Mouse (Mus musculus) heart, embryonic 11.5 days (tissue): ENCODE measurements at regions not wholly inside any gene's neighbourhood (a gene's known extent, or its start where the extent isn't known, plus 50 kb on each side); places are given as distances from the start of the nearest gene placed in this dataset.

Experiments
- ATAC-seq: fragments of 200-750 bp; cut with Nextera tagmentation; replicated peaks from 2 replicates; pipeline ENCODE4 v1.8.0; 2017; ENCODE audit warnings: moderate library complexity; ENCODE audit not compliant: insufficient number of reproducible peaks, low FRiP score, low TSS enrichment
- H3K27ac ChIP-seq: fragments of 300-500 bp; sonication (generic); 2 replicates; pipeline ENCODE4 v1.5.1; 2014; ENCODE audit warnings: mild to moderate bottlenecking, low read depth, low read length
- H3K27me3 ChIP-seq: fragments of 300-500 bp; sonication (generic); 2 replicates; pipeline ENCODE4 v1.6.1; 2014; ENCODE audit warnings: mild to moderate bottlenecking, low read length, mixed read lengths; ENCODE audit not compliant: control insufficient read depth, insufficient read depth
- H3K36me3 ChIP-seq: fragments of 300-500 bp; sonication (generic); 2 replicates; pipeline ENCODE4 v1.6.1; 2014; ENCODE audit warnings: mild to moderate bottlenecking, low read length, moderate library complexity, mixed read lengths; ENCODE audit not compliant: control insufficient read depth, insufficient read depth
- H3K4me1 ChIP-seq: fragments of 300-500 bp; sonication (generic); 2 replicates; pipeline ENCODE4 v1.6.1; 2014; ENCODE audit warnings: low read length; ENCODE audit not compliant: control insufficient read depth, insufficient read depth
- H3K4me2 ChIP-seq: fragments of 300-500 bp; sonication (generic); 2 replicates; pipeline ENCODE4 v1.6.1; 2014; ENCODE audit warnings: mild to moderate bottlenecking, moderate library complexity
- H3K4me3 ChIP-seq: fragments of 300-500 bp; sonication (generic); 2 replicates; pipeline ENCODE4 v1.5.1; 2014; ENCODE audit warnings: low read depth, low read length
- H3K9ac ChIP-seq: fragments of 300-500 bp; sonication (generic); 2 replicates; pipeline ENCODE4 v1.6.1; 2014; ENCODE audit warnings: mild to moderate bottlenecking, low read depth, low read length, moderate library complexity
- H3K9me3 ChIP-seq: fragments of 300-500 bp; sonication (generic); replicated peaks from 2 replicates; pipeline ENCODE4 v1.6.1; 2016; ENCODE audit warnings: low read length; ENCODE audit not compliant: control insufficient read depth
- WGBS: fragments of 180-500 bp; shearing (Covaris S2); extraction: QIAGEN DNeasy Blood & Tissue Kit; methylation state at CpG from one replicate; pipeline ENCODE4 v1.1.7; 2014; ENCODE audit not compliant: insufficient replicate concordance; 5-methylcytosine and 5-hydroxymethylcytosine counted together

- ATAC-seq: no peak
These were observed 186.8 kb upstream of the Ntm start for GRCm38 (mm10) chr9:30149481-30150468.

GRCm38 (mm10) chr9:30151173-30151572 lies 188.2 kb upstream of the Ntm start:
- H3K4me1 ChIP-seq: 0 out of 2 replicates have a peak, but pooled peaks cover 3% of the 10 kb centered on the region
- H3K9me3 ChIP-seq: no peaks in the 10 kb centered on the region
- H3K4me3 ChIP-seq: no peak overlapping the region
- H3K27ac ChIP-seq: no peak overlapping the region
- H3K4me2 ChIP-seq: no peak overlapping the region
- H3K36me3 ChIP-seq: no peaks in the 10 kb centered on the region
- H3K9ac ChIP-seq: no peak overlapping the region
- H3K27me3 ChIP-seq: no peaks in the 10 kb centered on the region
- ATAC-seq: no peak
- WGBS: 86% methylated on average over 1 of the region's 1 CpGs

More at GRCm38 (mm10) chr9:30149481-30150468, 186.8 kb upstream of the Ntm start:
- H3K4me3 ChIP-seq: no peak overlapping the region
- no peak overlapping the region for H3K4me2 ChIP-seq
- no peak overlapping the region for H3K27ac ChIP-seq
- H3K9ac ChIP-seq: no peak overlapping the region
- H3K9me3 ChIP-seq: no peaks in the 10 kb centered on the region
- 0 out of 2 replicates have a peak, but pooled peaks cover 3% of the 10 kb centered on the region for H3K4me1 ChIP-seq
- H3K36me3 ChIP-seq: no peaks in the 10 kb centered on the region
- no peaks in the 10 kb centered on the region for H3K27me3 ChIP-seq
- WGBS: 33% methylated on average over 17 of the region's 17 CpGs

- Histone ChIP-seq H3K9me3 (no peaks in the 10 kb centered on the region), H3K9ac (no peak overlapping the region), H3K4me1 (no peaks in the 10 kb centered on the region), H3K4me3 (no peak overlapping the region), H3K36me3 (no peaks in the 10 kb centered on the region), H3K4me2 (no peak overlapping the region), H3K27me3 (no peaks in the 10 kb centered on the region), H3K27ac (no peak overlapping the region)
- 72% methylated on average over 13 of the region's 13 CpGs for WGBS
- ATAC-seq: no peak
These were observed 203.4 kb upstream of the Ntm start for GRCm38 (mm10) chr9:30166235-30166752.

- Histone ChIP-seq H3K4me2 (no peak overlapping the region), H3K36me3 (no peaks in the 10 kb centered on the region), H3K4me1 (no peaks in the 10 kb centered on the region), H3K4me3 (no peak overlapping the region), H3K9ac (no peak overlapping the region), H3K27ac (no peak overlapping the region), H3K9me3 (no peaks in the 10 kb centered on the region), H3K27me3 (no peaks in the 10 kb centered on the region)
- ATAC-seq: no peak
- WGBS: 68% methylated on average over 7 of the region's 7 CpGs
These were observed 204.3 kb upstream of the Ntm start for GRCm38 (mm10) chr9:30167223-30167622.

- WGBS: 82% methylated on average over 6 of the region's 6 CpGs
- H3K27ac ChIP-seq: no peak overlapping the region
- H3K27me3 ChIP-seq: no peaks in the 10 kb centered on the region
- no peaks in the 10 kb centered on the region for H3K9me3 ChIP-seq
- no peak overlapping the region for H3K9ac ChIP-seq
- no peak overlapping the region for H3K4me3 ChIP-seq
- H3K4me1 ChIP-seq: no peaks in the 10 kb centered on the region
- no peaks in the 10 kb centered on the region for H3K36me3 ChIP-seq
- H3K4me2 ChIP-seq: no peak overlapping the region
- ATAC-seq: no peak
These were observed 211.7 kb upstream of the Ntm start for GRCm38 (mm10) chr9:30174646-30175045.

- Histone ChIP-seq H3K4me3 (no peak overlapping the region), H3K9ac (no peak overlapping the region), H3K4me2 (no peak overlapping the region), H3K27ac (no peak overlapping the region), H3K4me1 (no peaks in the 10 kb centered on the region), H3K9me3 (no peaks in the 10 kb centered on the region), H3K27me3 (no peaks in the 10 kb centered on the region), H3K36me3 (no peaks in the 10 kb centered on the region)
- 70% methylated on average over 3 of the region's 3 CpGs for WGBS
- ATAC-seq: no peak
These were observed 212.4 kb upstream of the Ntm start for GRCm38 (mm10) chr9:30175376-30175775.

- Histone ChIP-seq H3K4me1 (no peaks in the 10 kb centered on the region), H3K36me3 (no peaks in the 10 kb centered on the region), H3K4me2 (no peak overlapping the region), H3K27ac (no peak overlapping the region), H3K9ac (no peak overlapping the region), H3K9me3 (no peaks in the 10 kb centered on the region), H3K4me3 (no peak overlapping the region), H3K27me3 (no peaks in the 10 kb centered on the region)
- no peak for ATAC-seq
- 75% methylated on average over 11 of the region's 11 CpGs for WGBS
These were observed 220.5 kb upstream of the Ntm start for GRCm38 (mm10) chr9:30183409-30183808.

GRCm38 (mm10) chr9:30184996-30185763 lies 222.2 kb upstream of the Ntm start:
- Histone ChIP-seq H3K4me2 (no peak overlapping the region), H3K4me1 (no peaks in the 10 kb centered on the region), H3K9ac (no peak overlapping the region), H3K27ac (no peak overlapping the region), H3K9me3 (no peaks in the 10 kb centered on the region), H3K27me3 (no peaks in the 10 kb centered on the region), H3K36me3 (no peaks in the 10 kb centered on the region), H3K4me3 (no peak overlapping the region)
- ATAC-seq: no peak
- WGBS: 86% methylated on average over 10 of the region's 10 CpGs
